Mouse (Mus musculus): ENCODE data around the gene Fgfr2. TPM values are rescaled to one million over a fixed set of nuclear protein-coding genes. Genes with fewer than 3 reads are reported as not detected.

Gene Fgfr2
- polyA plus RNA-seq, 1 experiment, result 14.8 TPM

DNA sequence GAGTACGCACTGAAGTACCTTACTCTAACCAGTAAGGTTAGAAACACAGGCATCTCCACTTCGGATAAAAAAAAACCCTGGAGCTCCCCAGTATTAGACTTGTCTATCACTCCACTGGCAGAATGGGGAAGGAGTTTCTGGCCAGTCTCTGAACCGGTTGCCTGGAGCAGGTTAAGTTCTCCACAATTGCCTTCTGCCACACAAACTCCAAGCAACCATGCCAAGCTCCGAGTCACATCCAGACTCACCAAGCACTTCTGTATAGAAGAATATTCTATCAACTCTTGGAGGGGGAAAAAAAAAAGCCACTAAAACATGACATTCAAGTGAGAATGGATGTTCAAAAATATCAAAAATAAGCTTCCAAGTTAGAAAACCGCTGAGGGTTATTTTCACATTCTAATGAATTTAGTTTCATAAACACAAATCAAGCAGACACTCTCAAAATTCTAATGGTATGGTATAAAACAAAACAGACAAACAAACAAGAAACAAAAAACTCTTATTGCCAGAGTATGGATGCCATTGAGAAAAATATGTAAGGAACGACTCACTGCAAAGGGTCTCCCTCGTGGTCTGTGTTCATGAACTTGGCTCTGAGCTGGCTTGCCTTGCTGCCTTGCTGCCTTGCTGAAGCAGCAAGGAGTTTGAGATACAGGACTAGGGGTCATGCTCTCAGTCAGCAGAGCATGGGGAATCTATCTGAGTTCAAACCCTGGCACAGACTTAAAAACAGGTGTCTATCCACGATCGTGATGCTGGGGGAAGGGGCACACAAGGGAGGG is 28.2 kb downstream of the Fgfr2 start:
- no peak for TF ChIP-seq POLR2A (IDR thresholded peaks at IDR 0.05; ENCODE audit: low read depth, low read length)
- TF ChIP-seq CTCF (conservative IDR thresholded peaks at IDR 0.05; ENCODE audit: insufficient read depth, insufficient read length, low read depth, low read length), result no peak
- H3K4me3 ChIP-seq (ENCODE audit: insufficient read depth, low read depth, low read length), result no peak overlapping the region
- WGBS, result 69% methylated on average over 9 of the region's 9 CpGs

DNA sequence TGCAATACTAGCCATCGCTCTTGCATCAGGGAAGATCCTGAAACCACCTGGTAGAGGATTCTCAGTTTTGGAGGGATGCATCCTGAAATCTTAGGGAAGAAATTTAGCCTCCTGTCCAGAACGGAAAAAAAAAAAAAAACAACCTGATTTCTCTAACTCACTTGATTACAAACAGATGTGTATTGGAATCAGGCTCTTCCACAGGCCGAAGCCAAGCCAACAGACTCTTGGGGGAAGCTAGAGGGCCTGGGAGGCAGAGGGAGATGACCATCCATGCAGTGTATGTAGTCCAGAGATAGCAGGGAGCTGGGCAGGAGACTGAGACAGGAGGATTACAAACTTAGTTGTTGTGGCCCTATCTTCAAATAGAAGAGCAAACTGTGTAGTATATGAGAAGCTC is 29.0 kb downstream of the Fgfr2 start:
- DNase-seq, result no peak
- no peak overlapping the region for H3K27ac ChIP-seq (ENCODE audit: insufficient read depth, low read depth, low read length)
- TF ChIP-seq POLR2A (IDR thresholded peaks at IDR 0.05; ENCODE audit: low read depth, low read length), result no peak
- TF ChIP-seq CTCF (conservative IDR thresholded peaks at IDR 0.05; ENCODE audit: insufficient read depth, insufficient read length, low read depth, low read length), result no peak
- WGBS, result 76% methylated on average over 3 of the region's 3 CpGs
- no peaks in the 10 kb centered on the region for H3K36me3 ChIP-seq (ENCODE audit: control insufficient read depth, insufficient read depth, low read length)
- H3K4me3 ChIP-seq (ENCODE audit: insufficient read depth, low read depth, low read length), result no peak overlapping the region
- peaks cover 26% of the 10 kb centered on the region for H3K4me1 ChIP-seq (ENCODE audit: control insufficient read depth, insufficient read depth, low read length)
- H3K27me3 ChIP-seq (replicated peaks; ENCODE audit: control insufficient read depth, insufficient read depth, low read length), result no peaks in the 10 kb centered on the region

More for the DNA sequence above, 28.2 kb downstream of the Fgfr2 start:
- Histone ChIP-seq H3K4me1 (ENCODE audit: control insufficient read depth, insufficient read depth, low read length) (peaks cover 25% of the 10 kb centered on the region), H3K36me3 (ENCODE audit: control insufficient read depth, insufficient read depth, low read length) (no peaks in the 10 kb centered on the region), H3K27me3 (replicated peaks; ENCODE audit: control insufficient read depth, insufficient read depth, low read length) (no peaks in the 10 kb centered on the region), H3K27ac (ENCODE audit: insufficient read depth, low read depth, low read length) (no peak overlapping the region)
- DNase-seq, result no peak

DNA sequence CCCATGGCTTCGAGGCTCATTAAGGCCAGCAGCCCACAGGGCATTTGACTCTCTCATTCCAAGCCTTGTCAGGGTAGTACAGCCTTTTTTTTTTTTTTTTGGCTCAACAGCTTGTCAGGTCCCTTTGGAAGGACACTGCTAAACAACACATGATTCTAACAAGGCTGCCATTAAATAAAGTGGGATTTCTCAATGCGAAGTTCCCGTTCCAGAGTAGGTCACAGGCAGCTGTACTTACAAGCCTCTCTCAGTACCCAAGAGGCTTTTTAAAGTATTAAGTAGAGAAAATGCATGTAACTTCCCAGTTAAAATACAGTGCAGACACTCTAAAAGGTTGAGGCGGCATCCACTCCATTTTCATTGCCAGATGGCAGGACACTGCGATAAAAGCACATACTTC is 29.4 kb downstream of the Fgfr2 start:
- Histone ChIP-seq H3K4me3 (ENCODE audit: insufficient read depth, low read depth, low read length) (no peak overlapping the region), H3K4me1 (ENCODE audit: control insufficient read depth, insufficient read depth, low read length) (peaks cover 30% of the 10 kb centered on the region), H3K27ac (ENCODE audit: insufficient read depth, low read depth, low read length) (no peak overlapping the region), H3K36me3 (ENCODE audit: control insufficient read depth, insufficient read depth, low read length) (no peaks in the 10 kb centered on the region), H3K27me3 (replicated peaks; ENCODE audit: control insufficient read depth, insufficient read depth, low read length) (no peaks in the 10 kb centered on the region)
- no peak for TF ChIP-seq POLR2A (IDR thresholded peaks at IDR 0.05; ENCODE audit: low read depth, low read length)
- TF ChIP-seq CTCF (conservative IDR thresholded peaks at IDR 0.05; ENCODE audit: insufficient read depth, insufficient read length, low read depth, low read length), result no peak
- WGBS, result 85% methylated on average over 5 of the region's 5 CpGs
- no peak for DNase-seq

DNA sequence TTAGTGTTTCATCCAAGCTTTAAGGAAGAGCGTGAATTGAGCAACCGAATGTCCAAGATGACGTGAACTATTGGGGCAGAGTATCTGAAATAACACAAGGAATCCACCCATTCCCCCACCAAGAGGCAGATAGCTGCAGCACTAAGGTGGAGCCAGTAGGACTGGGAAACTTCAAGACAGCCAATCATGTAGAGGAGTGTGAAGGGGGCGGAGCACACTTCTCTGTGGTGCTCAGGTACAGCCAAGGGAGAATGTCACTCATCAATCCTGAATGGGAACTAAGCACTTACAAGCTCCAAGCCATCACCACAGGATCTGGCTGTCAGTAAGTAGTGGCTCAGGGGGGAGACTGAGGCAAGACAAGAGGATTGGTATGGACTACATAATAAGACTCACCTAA is 32.5 kb downstream of the Fgfr2 start:
- H3K27ac ChIP-seq (ENCODE audit: insufficient read depth, low read depth, low read length), result no peak overlapping the region
- no peaks in the 10 kb centered on the region for H3K27me3 ChIP-seq (replicated peaks; ENCODE audit: control insufficient read depth, insufficient read depth, low read length)
- H3K4me1 ChIP-seq (ENCODE audit: control insufficient read depth, insufficient read depth, low read length), result peaks cover 30% of the 10 kb centered on the region
- H3K4me3 ChIP-seq (ENCODE audit: insufficient read depth, low read depth, low read length), result no peak overlapping the region
- 81% methylated on average over 4 of the region's 4 CpGs for WGBS
- H3K36me3 ChIP-seq (ENCODE audit: control insufficient read depth, insufficient read depth, low read length), result no peaks in the 10 kb centered on the region
- TF ChIP-seq POLR2A (IDR thresholded peaks at IDR 0.05; ENCODE audit: low read depth, low read length) (no peak), CTCF (conservative IDR thresholded peaks at IDR 0.05; ENCODE audit: insufficient read depth, insufficient read length, low read depth, low read length) (no peak)
- no peak for DNase-seq

DNA sequence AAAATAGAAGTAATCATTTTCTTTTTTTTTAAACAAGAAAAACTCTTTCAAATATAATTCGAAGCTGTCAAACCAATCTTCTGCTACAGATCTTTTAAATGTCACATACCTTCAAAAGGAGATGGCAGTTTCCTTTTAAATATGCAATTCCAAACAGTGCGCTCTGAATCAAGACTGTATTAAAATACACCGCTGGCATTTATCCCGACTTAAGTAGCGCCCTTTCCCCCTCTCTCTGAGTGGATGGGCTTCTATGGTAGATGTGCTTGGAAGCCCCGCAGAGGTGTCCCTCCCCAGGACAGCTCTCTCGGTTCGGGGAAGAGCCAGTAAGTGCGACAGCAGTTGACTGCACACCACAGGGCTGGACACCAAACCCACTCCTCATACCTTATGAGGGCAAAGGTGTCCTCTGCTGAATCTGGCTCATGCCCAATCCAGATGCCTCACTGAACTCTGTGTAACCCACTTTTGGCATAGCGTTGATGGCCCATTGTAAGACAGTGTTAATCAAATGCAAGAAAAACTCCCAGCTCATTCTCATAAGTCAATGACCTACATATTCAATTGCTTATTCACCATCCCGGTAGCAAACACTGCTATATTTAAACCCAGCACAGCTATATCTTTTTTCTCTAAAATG is 33.4 kb downstream of the Fgfr2 start:
- no peaks in the 10 kb centered on the region for H3K36me3 ChIP-seq (ENCODE audit: control insufficient read depth, insufficient read depth, low read length)
- H3K4me3 ChIP-seq (ENCODE audit: insufficient read depth, low read depth, low read length), result no peak overlapping the region
- no peak overlapping the region for H3K27ac ChIP-seq (ENCODE audit: insufficient read depth, low read depth, low read length)
- no peak for DNase-seq
- 57% methylated on average over 11 of the region's 11 CpGs for WGBS
- no peaks in the 10 kb centered on the region for H3K27me3 ChIP-seq (replicated peaks; ENCODE audit: control insufficient read depth, insufficient read depth, low read length)
- no peak for TF ChIP-seq CTCF (conservative IDR thresholded peaks at IDR 0.05; ENCODE audit: insufficient read depth, insufficient read length, low read depth, low read length)
- TF ChIP-seq POLR2A (IDR thresholded peaks at IDR 0.05; ENCODE audit: low read depth, low read length), result no peak
- H3K4me1 ChIP-seq (ENCODE audit: control insufficient read depth, insufficient read depth, low read length), result peaks cover 30% of the 10 kb centered on the region

DNA sequence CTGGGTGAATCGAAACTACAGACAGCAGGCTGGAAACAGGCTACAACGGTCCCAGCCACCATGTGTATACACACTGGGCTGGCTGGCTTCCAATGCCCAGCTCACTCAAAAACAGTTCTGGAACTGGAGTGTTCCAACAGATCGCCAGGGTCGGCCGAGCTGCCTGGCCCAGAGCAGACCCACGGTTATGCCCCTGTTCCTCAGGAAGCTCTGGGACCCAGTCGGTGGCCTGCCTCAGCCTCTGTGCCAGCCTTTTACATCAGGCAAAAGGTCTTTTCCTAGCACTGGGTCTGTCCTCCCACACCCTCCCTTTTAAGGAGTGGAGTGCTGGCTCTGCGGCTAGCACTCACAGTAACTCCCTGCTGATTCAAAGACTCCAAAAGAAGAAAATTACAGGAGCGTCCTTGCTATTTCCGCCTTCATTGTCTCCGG is 34.3 kb downstream of the Fgfr2 start:
- no peak for TF ChIP-seq CTCF (conservative IDR thresholded peaks at IDR 0.05; ENCODE audit: insufficient read depth, insufficient read length, low read depth, low read length)
- no peak for TF ChIP-seq POLR2A (IDR thresholded peaks at IDR 0.05; ENCODE audit: low read depth, low read length)
- H3K36me3 ChIP-seq (ENCODE audit: control insufficient read depth, insufficient read depth, low read length), result no peaks in the 10 kb centered on the region
- H3K27ac ChIP-seq (ENCODE audit: insufficient read depth, low read depth, low read length), result peak overlapping the region; percentile 96
- H3K4me1 ChIP-seq (ENCODE audit: control insufficient read depth, insufficient read depth, low read length), result peaks cover 34% of the 10 kb centered on the region
- peak; percentile 85 for DNase-seq
- H3K27me3 ChIP-seq (replicated peaks; ENCODE audit: control insufficient read depth, insufficient read depth, low read length), result no peaks in the 10 kb centered on the region
- 8% methylated on average over 11 of the region's 11 CpGs for WGBS
- peak overlapping the region; percentile 38; the same call in 1 of the 2 replicates for H3K4me3 ChIP-seq (ENCODE audit: insufficient read depth, low read depth, low read length)

DNA sequence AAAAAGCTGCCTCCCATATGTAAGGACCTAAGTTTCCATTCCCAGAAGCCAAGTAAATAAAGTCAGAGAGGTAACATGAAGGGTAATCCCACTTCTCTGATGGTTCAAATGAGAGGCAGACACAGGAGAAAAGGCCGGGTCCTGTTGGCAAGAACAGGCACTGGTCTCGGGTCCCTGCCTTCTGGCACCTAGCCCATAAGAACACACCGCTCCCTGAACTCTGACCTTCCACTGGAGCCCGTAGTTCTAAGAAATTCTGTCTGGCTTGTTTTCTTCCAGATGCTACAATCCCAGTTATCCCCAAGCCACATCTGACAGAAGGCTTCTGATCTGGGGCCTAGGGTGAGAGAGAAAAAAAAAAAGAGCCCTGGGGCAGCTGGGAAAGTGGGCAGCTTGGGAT is 34.7 kb downstream of the Fgfr2 start:
- DNase-seq, result peak; percentile 90
- TF ChIP-seq POLR2A (IDR thresholded peaks at IDR 0.05; ENCODE audit: low read depth, low read length) (no peak), CTCF (conservative IDR thresholded peaks at IDR 0.05; ENCODE audit: insufficient read depth, insufficient read length, low read depth, low read length) (no peak)
- H3K36me3 ChIP-seq (ENCODE audit: control insufficient read depth, insufficient read depth, low read length), result no peaks in the 10 kb centered on the region
- peaks cover 34% of the 10 kb centered on the region for H3K4me1 ChIP-seq (ENCODE audit: control insufficient read depth, insufficient read depth, low read length)
- no peaks in the 10 kb centered on the region for H3K27me3 ChIP-seq (replicated peaks; ENCODE audit: control insufficient read depth, insufficient read depth, low read length)
- no peak overlapping the region; the same call in 1 of the 2 replicates for H3K4me3 ChIP-seq (ENCODE audit: insufficient read depth, low read depth, low read length)
- H3K27ac ChIP-seq (ENCODE audit: insufficient read depth, low read depth, low read length), result peak overlapping the region; percentile 96
- 8% methylated on average over 4 of the region's 4 CpGs for WGBS

Measured in kidney, adult 2 months (tissue).